Mouse (Mus musculus): Measurements from ENCODE around the gene Ttc5. TPM values are rescaled to one million over a fixed set of nuclear protein-coding genes. Genes with fewer than 3 reads are reported as not detected.
"Not testable (repeated sequence)": the region's sequence is repeated elsewhere in the genome, so short reads cannot be mapped to it uniquely, and the experiment has no call there.

Gene Ttc5
- polyA plus RNA-seq, 1 experiment: 0.35 TPM

DNA sequence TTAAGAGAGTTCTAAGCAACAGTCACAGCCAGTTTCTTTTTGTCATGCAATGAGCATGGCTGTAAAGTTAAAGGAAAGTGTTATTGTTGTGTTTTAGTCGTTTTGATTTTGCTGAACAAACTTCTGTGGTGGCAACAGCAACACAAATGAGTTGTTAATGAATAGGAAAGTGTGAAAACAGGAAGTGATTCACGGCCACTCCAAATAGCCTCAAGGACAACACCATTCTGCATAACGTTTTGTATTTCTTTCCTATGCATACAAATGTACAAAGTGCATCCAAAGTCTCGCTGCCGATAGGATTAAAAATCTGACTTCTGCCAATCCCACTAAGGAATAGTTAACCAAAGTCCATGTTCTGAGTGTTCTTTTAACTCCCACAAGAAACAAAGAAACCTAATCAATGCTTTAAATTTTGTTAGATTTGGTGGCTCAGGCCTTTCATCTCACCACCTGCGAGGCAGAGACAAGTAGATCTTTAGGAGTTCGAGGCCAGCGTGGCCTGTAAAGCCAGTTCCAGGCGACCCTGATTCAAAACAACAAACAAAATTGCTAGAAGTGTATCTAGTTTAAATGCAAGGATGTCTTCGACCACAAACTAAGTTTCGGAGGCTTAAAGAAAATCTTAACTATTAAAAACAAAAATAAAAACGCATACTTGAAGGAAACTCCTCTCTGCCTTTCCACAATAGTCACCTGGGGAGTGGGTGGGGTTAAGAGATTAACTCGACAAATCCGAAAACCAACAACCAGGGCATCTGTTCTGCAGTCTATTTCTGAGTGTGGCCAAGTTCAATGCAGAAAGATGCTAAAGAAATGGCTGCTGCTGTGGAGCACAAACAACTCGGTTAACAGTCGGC lies 698 bp downstream of the Ttc5 start:
- Histone ChIP-seq H3K4me3 (replicated peaks) (peak overlapping the region; percentile 91), H3K4me1 (ENCODE audit: control insufficient read depth) (peaks cover 13% of the 10 kb centered on the region), H3K36me3 (ENCODE audit: control insufficient read depth) (peaks cover 11% of the 10 kb centered on the region), H3K27me3 (ENCODE audit: control insufficient read depth) (no peaks in the 10 kb centered on the region), H3K9me3 (ENCODE audit: control insufficient read depth, low read length) (no peaks in the 10 kb centered on the region)
- no peak for TF ChIP-seq GATA1 (IDR thresholded peaks at IDR 0.05; ENCODE audit: low read length)
- TF ChIP-seq TAL1 (IDR thresholded peaks at IDR 0.05; ENCODE audit: low read length): no peak

- no peak overlapping the region for H3K4me3 ChIP-seq (replicated peaks)
- H3K4me1 ChIP-seq (ENCODE audit: control insufficient read depth): peaks cover 13% of the 10 kb centered on the region
- no peaks in the 10 kb centered on the region for H3K27me3 ChIP-seq (ENCODE audit: control insufficient read depth)
- no peaks in the 10 kb centered on the region for H3K9me3 ChIP-seq (ENCODE audit: control insufficient read depth, low read length)
- H3K36me3 ChIP-seq (ENCODE audit: control insufficient read depth): peaks cover 12% of the 10 kb centered on the region
- no peak for TF ChIP-seq GATA1 (IDR thresholded peaks at IDR 0.05; ENCODE audit: low read length)
- TF ChIP-seq TAL1 (IDR thresholded peaks at IDR 0.05; ENCODE audit: low read length): no peak
Observed at GRCm38 (mm10) chr14:50782166-50782565, 3.2 kb downstream of the Ttc5 start.

- Histone ChIP-seq H3K36me3 (ENCODE audit: control insufficient read depth) (peaks cover 29% of the 10 kb centered on the region), H3K27me3 (ENCODE audit: control insufficient read depth) (no peaks in the 10 kb centered on the region), H3K4me1 (ENCODE audit: control insufficient read depth) (no peaks in the 10 kb centered on the region), H3K9me3 (ENCODE audit: control insufficient read depth, low read length) (no peaks in the 10 kb centered on the region), H3K4me3 (replicated peaks) (no peak overlapping the region)
- TF ChIP-seq GATA1 (IDR thresholded peaks at IDR 0.05; ENCODE audit: low read length): no peak
- no peak for TF ChIP-seq TAL1 (IDR thresholded peaks at IDR 0.05; ENCODE audit: low read length)
Observed at GRCm38 (mm10) chr14:50771342-50771741, 14.0 kb downstream of the Ttc5 start.

DNA sequence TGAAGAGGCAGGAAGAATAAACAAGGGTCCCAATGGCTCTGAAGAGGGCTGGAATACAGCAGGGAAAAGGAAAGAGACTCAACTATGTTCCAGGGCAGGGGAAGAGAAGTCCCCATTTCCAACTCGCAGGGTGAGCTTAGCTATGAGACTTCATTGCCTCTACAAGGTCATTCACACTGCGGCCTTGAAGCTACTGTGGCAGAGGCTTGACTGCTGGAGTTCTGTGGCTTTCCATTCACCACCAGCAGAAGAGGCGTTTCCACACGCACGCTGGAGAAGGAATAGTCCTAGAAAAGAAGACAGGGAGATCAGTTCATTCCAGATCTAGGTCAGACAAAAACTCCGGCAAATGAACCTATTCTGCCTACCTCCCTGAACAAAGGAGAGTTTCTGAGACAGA lies 19.6 kb downstream of the Ttc5 start:
- H3K36me3 ChIP-seq (ENCODE audit: control insufficient read depth): peaks cover 22% of the 10 kb centered on the region

GRCm38 (mm10) chr14:50758416-50759085 lies 26.8 kb downstream of the Ttc5 start:
- no peak overlapping the region for H3K4me3 ChIP-seq (replicated peaks)
- H3K9me3 ChIP-seq (ENCODE audit: control insufficient read depth, low read length): no peaks in the 10 kb centered on the region
- H3K36me3 ChIP-seq (ENCODE audit: control insufficient read depth): no peaks in the 10 kb centered on the region
- no peaks in the 10 kb centered on the region for H3K27me3 ChIP-seq (ENCODE audit: control insufficient read depth)
- no peaks in the 10 kb centered on the region for H3K4me1 ChIP-seq (ENCODE audit: control insufficient read depth)
- TF ChIP-seq TAL1 (IDR thresholded peaks at IDR 0.05; ENCODE audit: low read length): no peak
- no peak for TF ChIP-seq GATA1 (IDR thresholded peaks at IDR 0.05; ENCODE audit: low read length)

More for the DNA sequence above, 19.6 kb downstream of the Ttc5 start:
- H3K9me3 ChIP-seq (ENCODE audit: control insufficient read depth, low read length): no peaks in the 10 kb centered on the region
- H3K27me3 ChIP-seq (ENCODE audit: control insufficient read depth): no peaks in the 10 kb centered on the region
- no peak overlapping the region for H3K4me3 ChIP-seq (replicated peaks)
- TF ChIP-seq TAL1 (IDR thresholded peaks at IDR 0.05; ENCODE audit: low read length) (no peak), GATA1 (IDR thresholded peaks at IDR 0.05; ENCODE audit: low read length) (no peak)
- H3K4me1 ChIP-seq (ENCODE audit: control insufficient read depth): no peaks in the 10 kb centered on the region

DNA sequence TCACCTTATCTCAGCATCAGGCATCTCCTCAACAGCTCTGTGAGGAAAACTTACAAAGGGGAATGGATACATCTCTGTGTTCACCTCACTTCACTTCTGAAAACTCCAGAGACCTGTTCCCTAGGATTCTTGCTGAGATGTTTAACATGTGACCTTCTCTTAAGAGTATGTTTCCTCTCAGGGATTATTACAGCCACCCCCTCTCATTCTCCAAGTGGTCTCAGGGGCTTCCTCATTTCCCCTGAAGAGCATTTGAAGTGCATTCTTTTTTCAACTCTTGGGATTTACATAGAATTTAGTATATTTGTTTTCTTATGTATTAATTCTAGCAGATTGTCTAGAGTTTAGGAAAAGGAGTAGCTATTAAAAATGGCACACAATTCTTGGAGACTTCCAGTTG lies 40.3 kb downstream of the Ttc5 start, which contains the start of gene Olfr749:
Olfr749 (minus strand) TSS at position 101 of the 400 bp plus-strand sequence.
- no peaks in the 10 kb centered on the region for H3K27me3 ChIP-seq (ENCODE audit: control insufficient read depth)
- TF ChIP-seq TAL1 (IDR thresholded peaks at IDR 0.05; ENCODE audit: low read length) (no peak), GATA1 (IDR thresholded peaks at IDR 0.05; ENCODE audit: low read length) (no peak)
- H3K9me3 ChIP-seq (ENCODE audit: control insufficient read depth, low read length): no peaks in the 10 kb centered on the region
- no peaks in the 10 kb centered on the region for H3K4me1 ChIP-seq (ENCODE audit: control insufficient read depth)
- no peak within 1 kb of the TSS for H3K4me3 ChIP-seq (replicated peaks)
- no peaks in the 10 kb centered on the region for H3K36me3 ChIP-seq (ENCODE audit: control insufficient read depth)

DNA sequence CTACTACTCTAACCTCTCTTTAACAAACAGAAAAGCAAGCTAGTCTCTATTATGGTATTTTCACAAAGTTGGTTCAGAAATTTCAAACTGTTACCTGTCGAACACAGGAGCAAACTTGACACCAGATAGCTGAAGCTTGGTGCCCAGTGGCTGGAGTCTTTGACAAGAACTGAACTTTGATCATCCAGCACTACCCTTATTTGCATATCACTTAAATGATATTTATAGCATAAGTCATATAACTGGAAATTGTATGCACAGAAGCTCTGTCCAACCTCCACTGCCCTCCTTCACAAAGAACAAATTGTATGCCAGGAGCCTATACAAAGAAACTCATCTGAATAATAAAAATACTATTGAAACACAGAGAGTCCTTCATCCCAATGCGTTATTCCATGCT lies 43.7 kb downstream of the Ttc5 start:
- Histone ChIP-seq H3K4me3 (replicated peaks) (no peak overlapping the region), H3K4me1 (ENCODE audit: control insufficient read depth) (no peaks in the 10 kb centered on the region), H3K27me3 (ENCODE audit: control insufficient read depth) (no peaks in the 10 kb centered on the region), H3K9me3 (ENCODE audit: control insufficient read depth, low read length) (no peaks in the 10 kb centered on the region), H3K36me3 (ENCODE audit: control insufficient read depth) (no peaks in the 10 kb centered on the region)
- TF ChIP-seq GATA1 (IDR thresholded peaks at IDR 0.05; ENCODE audit: low read length): no peak
- no peak for TF ChIP-seq TAL1 (IDR thresholded peaks at IDR 0.05; ENCODE audit: low read length)

DNA sequence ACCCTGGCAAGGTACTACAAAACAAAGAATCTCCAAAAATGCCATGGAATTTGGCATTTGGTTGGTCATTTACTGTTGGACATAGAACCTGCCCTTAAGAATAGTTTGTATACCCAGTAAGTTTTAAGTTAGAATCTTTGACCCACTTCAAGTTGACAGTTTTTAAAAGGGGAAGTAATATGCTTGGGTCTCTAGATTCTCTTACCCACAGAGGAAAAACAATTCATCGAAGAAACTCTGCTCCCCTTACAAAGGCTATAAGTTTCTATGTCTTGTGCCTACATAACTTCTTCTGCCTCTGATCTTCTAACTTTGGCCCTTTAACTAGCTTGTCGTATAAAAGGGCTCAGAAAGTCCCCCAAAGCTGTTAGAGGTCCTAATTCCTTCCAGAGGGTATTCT lies 45.0 kb downstream of the Ttc5 start:
- H3K27me3 ChIP-seq (ENCODE audit: control insufficient read depth): no peaks in the 10 kb centered on the region
- no peak for TF ChIP-seq GATA1 (IDR thresholded peaks at IDR 0.05; ENCODE audit: low read length)
- no peak for TF ChIP-seq TAL1 (IDR thresholded peaks at IDR 0.05; ENCODE audit: low read length)
- no peak overlapping the region for H3K4me3 ChIP-seq (replicated peaks)
- H3K9me3 ChIP-seq (ENCODE audit: control insufficient read depth, low read length): no peaks in the 10 kb centered on the region
- no peaks in the 10 kb centered on the region for H3K36me3 ChIP-seq (ENCODE audit: control insufficient read depth)
- H3K4me1 ChIP-seq (ENCODE audit: control insufficient read depth): no peaks in the 10 kb centered on the region

DNA sequence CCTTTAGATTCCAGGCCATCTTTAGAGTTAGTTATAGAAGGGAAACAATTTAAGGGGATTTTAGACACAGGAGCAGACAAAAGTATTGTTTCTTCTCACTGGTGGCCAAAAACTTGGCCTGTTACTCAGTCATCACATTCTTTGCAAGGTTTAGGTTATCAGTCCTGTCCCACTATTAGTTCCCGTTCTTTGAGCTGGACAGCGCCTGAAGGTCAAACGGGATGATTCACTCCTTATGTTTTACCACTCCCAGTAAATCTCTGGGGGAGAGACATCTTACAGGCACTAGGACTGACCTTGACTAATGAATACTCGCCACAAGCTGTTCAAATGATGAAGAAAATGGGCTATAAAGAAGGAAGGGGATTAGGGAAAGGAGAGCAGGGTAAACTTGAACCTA lies 62.9 kb downstream of the Ttc5 start:
- not testable (repeated sequence) for H3K4me3 ChIP-seq (replicated peaks); H3K27me3 ChIP-seq (ENCODE audit: control insufficient read depth); H3K9me3 ChIP-seq (ENCODE audit: control insufficient read depth, low read length); H3K4me1 ChIP-seq (ENCODE audit: control insufficient read depth); H3K36me3 ChIP-seq (ENCODE audit: control insufficient read depth)

DNA sequence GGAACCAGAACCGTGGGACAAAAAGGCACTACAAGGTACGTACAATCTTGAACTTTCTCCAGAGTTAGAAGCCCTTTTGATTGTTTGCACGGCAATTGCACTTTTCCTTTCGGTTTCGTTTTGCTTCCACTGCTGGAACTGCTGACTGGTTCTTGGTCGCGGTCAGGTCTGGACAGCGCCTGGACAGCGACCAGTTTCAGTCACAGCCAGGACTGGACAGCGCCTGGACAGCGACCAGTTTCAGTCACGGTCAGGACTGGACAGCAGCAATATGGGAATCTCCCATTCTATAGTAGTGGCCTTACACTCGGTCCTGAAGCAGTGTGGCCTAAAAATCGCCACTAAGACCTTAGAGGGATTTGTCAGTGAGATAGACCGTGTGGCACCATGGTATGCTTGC lies 65.4 kb downstream of the Ttc5 start:
- not testable (repeated sequence) for H3K9me3 ChIP-seq (ENCODE audit: control insufficient read depth, low read length); H3K36me3 ChIP-seq (ENCODE audit: control insufficient read depth); H3K4me3 ChIP-seq (replicated peaks); H3K4me1 ChIP-seq (ENCODE audit: control insufficient read depth); H3K27me3 ChIP-seq (ENCODE audit: control insufficient read depth)
